Mouse (Mus musculus): ENCODE data around the gene Il15ra. TPM values are rescaled to one million over a fixed set of nuclear protein-coding genes. Genes with fewer than 3 reads are reported as not detected.
A peak's percentile ranks its signal among the peaks of the same experiment; 100 is the strongest.

Gene Il15ra
- total RNA-seq (2017) = 16.9 to 24.0 TPM (median 22.9 TPM) in 3 replicates

DNA sequence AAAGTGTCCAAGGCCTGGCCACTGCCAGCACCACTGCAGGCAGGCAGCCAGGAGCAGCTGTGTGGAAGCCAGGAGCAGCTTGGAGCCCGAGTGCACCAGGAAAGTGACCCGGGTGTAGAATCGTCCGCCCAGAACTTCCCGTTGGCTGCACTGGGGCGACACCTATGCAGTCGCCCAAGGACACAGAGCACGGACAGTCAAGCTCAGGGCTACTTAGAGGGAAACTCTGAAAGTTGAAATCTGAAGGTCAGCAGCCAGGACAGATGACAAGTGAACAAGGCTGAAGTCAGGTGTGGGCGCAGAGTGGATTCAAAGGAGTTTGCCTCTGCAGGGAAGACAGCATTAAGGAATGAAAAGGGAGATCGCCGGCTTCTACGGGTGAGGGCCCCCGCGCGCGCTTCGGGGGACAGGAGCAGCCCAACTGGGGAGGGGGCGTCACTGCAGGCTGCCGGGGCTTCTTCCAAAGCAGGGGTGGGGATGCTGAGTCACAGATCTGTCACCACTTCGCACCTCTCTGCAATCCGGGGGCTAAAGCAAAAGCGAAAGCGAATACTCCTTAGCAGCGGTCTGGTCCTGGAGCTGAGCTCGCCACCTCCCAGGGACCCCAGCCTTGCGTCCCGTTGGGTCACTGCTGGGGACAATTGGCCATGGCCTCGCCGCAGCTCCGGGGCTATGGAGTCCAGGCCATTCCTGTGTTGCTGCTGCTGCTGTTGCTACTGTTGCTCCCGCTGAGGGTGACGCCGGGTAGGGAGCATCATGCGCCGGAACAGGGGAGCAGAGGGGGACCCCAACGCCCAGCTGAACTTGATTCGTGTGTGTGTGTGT, at the start of gene Il15ra:
TSS of gene Il15ra (plus strand) at position 90 of the 825 bp plus-strand sequence.
- ATAC-seq (replicated peaks; ENCODE audit: insufficient number of reproducible peaks, low FRiP score, low TSS enrichment, poor library complexity, severe bottlenecking) = peak; percentile 59

DNA sequence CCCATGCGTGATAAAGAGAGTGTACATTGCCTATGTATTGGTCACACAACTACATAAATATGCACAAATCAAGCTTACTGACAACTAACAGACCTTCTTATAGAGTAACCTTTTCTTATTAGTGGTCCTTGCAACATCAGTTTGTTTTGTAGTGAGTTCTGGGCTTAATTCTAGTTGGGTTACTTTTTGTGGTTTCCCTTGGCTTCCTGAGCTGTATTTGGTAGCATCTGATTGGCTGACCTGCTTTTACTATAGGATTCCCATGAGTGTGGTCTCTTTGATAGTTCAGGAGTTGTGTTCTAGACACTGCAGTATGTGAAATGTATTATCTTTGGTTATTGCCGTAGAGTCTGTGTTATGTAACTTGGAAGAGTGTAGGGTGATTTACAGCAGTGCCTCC, 47.5 kb upstream of the Il15ra start:
- ATAC-seq (replicated peaks; ENCODE audit: insufficient number of reproducible peaks, low FRiP score, low TSS enrichment, poor library complexity, severe bottlenecking) = no peak

DNA sequence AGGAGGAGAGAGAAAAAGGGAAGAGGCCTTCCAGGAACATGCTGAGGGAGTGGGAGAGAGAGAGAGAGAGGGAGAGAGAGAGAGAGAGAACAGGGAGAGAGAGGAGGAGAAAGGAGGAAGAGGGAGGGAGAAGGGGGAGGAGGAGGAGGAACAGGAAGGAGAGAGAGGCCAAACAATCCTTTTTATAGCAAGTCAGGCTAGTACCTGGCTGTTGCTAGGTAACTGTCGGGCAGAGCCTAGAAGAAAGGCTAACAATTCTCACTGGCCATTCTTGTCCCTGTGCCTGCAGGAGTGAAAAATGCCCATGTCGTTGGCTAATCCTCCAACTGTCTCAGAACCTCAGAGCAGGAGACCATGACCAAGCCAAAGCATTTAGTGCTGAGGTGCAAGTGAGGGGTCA, 45.8 kb upstream of the Il15ra start:
- no peak for ATAC-seq (replicated peaks; ENCODE audit: insufficient number of reproducible peaks, low FRiP score, low TSS enrichment, poor library complexity, severe bottlenecking)

DNA sequence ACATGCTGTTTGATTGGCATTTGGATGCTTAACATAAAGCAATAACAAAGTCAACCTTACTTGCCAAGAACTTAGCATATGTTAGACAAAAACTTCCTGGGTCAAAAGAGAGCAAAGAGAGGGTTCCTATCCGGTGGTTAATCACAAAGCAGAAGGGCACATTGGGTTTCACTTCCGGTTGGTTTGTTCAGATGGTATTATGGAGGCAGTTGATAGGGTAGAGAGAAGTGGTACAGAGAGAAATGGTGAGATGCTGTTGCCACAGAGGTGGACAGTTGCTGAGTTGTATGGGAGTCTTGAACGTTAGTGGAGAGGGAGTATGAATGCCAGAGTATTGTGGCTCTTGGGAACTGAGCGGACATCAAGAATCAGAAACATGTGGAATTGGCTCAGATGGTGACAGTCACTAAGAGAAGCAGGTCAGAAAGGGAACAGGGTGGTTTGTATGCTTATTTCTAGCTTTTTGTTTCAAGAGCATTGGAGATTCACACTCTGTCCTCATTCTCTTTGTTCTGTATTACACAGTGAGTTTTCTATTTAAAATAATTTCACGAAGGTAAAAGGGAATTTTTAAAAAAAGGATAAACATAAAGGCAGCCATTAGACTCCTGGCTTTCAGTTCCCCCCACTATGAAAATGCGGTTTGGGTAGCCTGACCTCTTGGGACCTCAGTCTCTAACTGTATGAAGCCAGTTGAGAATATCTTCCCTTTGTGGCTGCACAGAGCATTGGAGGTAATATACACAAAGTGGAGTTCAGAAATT, 42.8 kb upstream of the Il15ra start:
- peak; percentile 46; the same call in 1 of the 2 replicates for ATAC-seq (replicated peaks; ENCODE audit: insufficient number of reproducible peaks, low FRiP score, low TSS enrichment, poor library complexity, severe bottlenecking)

DNA sequence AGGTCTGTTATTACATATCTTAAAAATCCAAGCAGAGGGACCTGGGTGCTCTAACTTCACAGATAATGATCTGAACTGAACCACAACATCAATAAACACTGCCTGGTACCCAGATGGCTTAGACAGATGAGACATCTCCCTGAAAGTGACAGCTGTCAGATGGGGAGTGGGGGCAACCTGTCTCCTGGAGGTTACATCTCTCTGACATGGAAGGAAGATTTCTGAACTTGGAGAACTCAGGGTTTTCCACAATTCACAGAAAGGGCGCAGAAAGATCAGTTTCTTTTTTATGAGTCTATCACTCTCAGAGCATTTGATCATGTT, 42.2 kb upstream of the Il15ra start:
- no peak for ATAC-seq (replicated peaks; ENCODE audit: insufficient number of reproducible peaks, low FRiP score, low TSS enrichment, poor library complexity, severe bottlenecking)

DNA sequence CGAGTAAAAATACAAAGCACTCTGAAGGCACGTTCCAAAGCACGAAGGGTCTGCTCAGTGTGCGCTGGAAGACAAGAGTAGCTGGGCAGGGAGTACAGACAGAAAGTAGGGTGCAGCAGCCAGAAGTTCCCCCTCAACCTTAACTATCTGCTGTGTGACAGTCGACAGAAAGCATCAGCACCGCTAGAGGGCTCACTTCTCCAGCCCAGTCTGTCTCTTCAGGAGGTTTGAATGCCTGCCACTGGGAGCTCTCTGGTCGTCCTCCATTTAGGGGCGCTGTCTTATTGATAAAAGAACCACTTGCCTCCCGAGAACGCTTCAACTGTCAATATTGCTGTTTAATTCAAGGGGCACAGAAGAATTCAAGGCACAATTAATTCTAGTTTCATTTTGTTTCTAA, 41.1 kb upstream of the Il15ra start:
- peak; percentile 92 for ATAC-seq (replicated peaks; ENCODE audit: insufficient number of reproducible peaks, low FRiP score, low TSS enrichment, poor library complexity, severe bottlenecking)

DNA sequence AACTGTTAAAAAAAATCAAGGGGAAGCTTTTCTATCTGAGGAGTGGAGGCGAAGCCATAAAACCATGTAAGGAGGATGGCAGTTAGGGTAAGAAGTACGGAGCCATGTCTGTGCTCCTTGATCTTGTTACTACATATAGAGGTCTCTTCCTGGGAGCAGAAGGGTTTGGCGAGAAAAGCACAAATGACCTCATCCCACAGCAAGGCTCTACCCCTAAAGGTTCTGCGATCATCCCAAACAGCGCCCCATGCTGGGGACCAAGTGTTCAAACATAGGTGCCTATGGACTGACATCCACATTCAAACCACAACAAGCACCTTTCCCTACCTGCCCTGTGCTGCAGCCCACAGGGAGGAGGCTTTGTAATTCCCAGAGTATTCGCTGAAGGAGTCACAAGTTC, 40.7 kb upstream of the Il15ra start:
- ATAC-seq (replicated peaks; ENCODE audit: insufficient number of reproducible peaks, low FRiP score, low TSS enrichment, poor library complexity, severe bottlenecking) = no peak

DNA sequence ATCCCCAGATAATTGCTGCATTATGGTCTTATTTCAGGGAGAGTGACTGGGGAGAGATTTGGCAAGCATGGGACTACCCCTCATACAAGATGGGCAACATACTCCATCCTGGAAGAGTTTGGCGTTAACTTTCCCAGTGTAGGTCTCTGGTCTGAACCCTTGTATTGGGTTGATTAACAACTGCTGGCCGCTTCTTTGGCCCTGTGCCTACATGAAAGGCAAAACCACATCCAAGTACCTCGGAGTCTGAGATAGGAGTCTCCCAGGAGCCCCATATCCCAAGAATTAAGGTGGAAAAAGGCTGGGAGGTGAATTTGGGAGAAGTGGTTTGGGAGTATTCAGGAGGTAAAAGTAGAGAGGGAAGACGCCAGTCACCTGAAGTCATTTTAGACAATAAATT, 40.3 kb upstream of the Il15ra start:
- no peak for ATAC-seq (replicated peaks; ENCODE audit: insufficient number of reproducible peaks, low FRiP score, low TSS enrichment, poor library complexity, severe bottlenecking)

DNA sequence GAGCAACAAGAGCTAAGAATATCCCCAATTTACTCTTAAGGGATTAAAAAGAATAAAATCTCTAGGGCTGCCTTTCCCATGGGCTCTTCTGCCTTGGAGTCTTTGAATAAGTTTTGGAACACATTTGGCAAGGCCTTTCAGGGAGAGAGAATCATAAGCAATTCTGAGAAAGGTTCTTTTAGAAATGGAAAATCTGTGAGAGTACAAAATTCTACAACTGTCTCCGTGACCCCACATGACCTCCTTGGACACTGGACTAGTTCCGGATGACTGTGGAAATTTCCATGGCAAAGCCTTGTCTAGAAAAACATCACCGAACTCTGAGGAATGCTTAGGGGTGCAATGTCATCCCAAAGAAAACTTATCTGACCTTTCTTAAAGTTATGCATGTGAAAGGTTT, 39.8 kb upstream of the Il15ra start:
- ATAC-seq (replicated peaks; ENCODE audit: insufficient number of reproducible peaks, low FRiP score, low TSS enrichment, poor library complexity, severe bottlenecking) = no peak

DNA sequence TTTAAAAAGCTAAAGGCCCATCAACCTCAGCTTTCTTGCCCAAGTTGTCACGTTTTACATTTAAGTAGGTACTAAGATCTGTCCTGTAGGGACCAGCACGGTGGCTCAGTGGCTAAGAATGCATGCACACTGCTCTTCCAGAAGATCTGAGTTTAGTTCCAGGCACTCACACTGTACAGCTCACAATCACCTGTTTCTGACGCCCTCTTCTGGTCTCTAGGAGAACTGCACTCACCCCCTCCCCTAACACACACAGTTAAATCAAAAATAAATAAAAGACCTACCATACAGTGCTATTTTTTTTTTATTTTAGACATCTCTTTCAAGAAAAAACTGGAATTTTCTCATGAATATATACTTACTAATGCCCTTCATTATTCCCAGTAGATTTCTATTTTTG, 32.9 kb upstream of the Il15ra start:
- ATAC-seq (replicated peaks; ENCODE audit: insufficient number of reproducible peaks, low FRiP score, low TSS enrichment, poor library complexity, severe bottlenecking) = no peak

DNA sequence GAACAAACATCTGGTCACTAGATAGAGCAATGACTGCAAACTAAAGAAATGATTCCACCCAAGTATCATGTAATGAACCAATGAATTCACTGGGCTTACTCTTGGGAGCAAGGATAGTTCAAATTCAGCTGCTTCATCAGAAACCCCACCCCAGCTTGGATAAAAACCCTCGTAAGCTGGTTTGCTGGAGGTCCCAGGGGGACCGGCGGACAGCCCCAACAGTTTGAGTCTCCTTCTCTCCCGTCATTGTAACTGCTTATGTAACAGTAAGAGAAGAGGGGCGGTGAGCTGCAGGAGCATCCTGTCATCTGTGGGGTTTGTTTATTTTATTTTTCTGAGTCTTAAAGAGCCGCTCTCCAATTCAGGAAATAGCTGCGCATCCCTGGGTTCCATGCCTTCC, 25.5 kb upstream of the Il15ra start:
- no peak for ATAC-seq (replicated peaks; ENCODE audit: insufficient number of reproducible peaks, low FRiP score, low TSS enrichment, poor library complexity, severe bottlenecking)

DNA sequence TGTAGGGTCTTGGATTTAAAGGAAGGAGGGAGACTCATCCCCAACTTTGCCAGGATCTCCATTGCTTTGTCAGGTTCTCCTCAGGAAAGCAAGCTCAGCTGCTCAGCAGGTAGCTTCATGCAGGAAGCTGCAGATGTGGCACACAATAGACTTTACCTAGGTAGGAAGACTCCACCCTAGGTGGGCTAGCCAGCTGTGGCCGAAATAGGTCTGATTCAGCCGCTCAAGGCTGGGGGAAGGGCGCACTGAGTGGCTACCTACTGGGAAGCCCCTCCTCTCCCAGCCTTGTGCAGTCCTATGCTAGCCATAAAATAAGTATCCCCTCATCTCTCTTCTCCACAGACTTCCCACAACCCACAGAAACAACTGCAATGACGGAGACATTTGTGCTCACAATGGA, 22.4 kb upstream of the Il15ra start:
- ATAC-seq (replicated peaks; ENCODE audit: insufficient number of reproducible peaks, low FRiP score, low TSS enrichment, poor library complexity, severe bottlenecking) = no peak

DNA sequence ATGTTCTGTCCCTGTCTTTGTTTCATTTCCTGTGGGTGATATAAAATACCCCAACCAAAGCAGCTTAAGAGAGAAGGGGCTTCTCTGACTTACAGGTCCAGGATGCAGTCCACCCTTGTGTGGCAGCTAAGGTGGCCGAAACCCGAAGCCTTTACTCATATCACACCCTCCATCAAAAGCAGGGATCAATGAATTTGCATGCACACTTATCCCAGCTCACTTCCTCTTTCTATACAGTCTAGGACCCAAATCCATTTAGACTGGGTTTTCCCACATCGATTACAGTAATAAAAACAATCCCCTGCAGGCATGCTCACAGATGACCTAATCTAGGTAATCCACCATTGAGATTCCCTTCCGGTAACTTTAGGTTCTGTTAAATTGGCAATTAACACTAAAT, 18.6 kb upstream of the Il15ra start:
- no peak for ATAC-seq (replicated peaks; ENCODE audit: insufficient number of reproducible peaks, low FRiP score, low TSS enrichment, poor library complexity, severe bottlenecking)

DNA sequence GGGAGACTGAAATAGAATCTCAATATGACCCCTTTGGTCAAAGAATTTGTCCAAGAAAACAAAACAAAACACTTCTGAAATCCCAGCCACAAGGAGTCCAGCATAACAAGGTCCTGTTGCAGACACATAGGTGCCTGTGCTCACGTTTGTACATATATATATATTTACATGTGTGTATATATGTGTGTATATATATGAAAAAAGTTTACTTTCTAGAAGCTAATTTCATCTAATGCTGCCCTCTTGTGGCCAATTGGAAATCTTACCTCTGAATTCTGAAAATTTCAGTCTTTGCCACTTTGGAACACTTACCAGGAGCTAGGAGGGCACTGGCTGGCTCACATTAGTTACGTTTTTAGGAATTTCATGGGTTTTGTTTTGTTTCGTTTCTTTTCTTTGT, 17.7 kb upstream of the Il15ra start:
- ATAC-seq (replicated peaks; ENCODE audit: insufficient number of reproducible peaks, low FRiP score, low TSS enrichment, poor library complexity, severe bottlenecking) = no peak

DNA sequence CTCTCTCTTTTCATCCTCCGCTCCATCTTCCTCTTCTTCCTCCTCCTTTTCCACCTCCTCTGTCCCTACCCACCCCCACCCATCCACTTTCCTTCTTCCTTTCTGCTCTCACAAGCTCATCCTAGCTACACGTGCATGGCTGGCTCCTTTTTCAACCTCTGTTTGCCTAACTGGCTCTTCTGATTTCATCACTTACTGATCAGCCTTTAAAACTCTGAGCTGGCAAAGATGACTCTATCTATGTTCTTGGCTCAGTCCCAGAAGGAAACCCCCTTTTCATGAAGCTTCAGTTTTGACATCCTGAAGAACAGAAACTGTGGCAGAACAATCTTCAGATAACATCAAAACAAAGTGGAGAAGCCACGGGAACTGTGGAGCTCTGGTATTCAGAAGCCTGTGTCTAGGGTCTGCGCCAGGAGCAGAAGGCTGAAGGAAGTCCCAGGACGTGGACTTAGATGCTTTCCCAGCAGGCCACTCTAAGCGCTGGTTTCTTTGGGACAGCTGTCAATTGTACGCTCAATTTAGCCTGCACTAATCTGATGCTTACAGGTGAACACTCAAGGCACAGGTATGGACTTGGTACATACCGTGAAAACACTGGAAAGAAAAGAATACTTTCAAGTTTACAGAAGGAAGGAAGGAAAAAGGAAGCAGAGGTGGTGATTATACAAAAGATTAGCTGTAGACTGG, 14.7 kb upstream of the Il15ra start:
- ATAC-seq (replicated peaks; ENCODE audit: insufficient number of reproducible peaks, low FRiP score, low TSS enrichment, poor library complexity, severe bottlenecking) = no peak

DNA sequence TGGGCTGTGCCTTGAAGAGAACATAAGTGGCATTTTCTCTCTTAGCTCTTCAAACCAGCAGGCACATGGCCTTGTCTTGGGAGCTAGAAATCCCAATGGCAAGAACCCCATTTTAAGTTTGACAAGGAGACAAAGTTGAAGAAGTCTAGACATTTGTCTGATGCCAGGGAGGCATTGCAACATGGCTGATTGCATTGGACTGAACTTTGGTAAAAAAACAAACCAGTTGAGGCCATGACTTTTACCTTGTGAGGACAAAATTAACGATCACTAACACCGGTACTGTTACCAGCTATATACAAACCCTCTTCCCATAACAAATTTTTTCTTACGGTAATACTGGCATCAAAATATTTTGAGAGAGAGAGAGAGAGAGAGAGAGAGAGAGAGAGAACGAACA, 11.7 kb upstream of the Il15ra start:
- ATAC-seq (replicated peaks; ENCODE audit: insufficient number of reproducible peaks, low FRiP score, low TSS enrichment, poor library complexity, severe bottlenecking) = no peak

DNA sequence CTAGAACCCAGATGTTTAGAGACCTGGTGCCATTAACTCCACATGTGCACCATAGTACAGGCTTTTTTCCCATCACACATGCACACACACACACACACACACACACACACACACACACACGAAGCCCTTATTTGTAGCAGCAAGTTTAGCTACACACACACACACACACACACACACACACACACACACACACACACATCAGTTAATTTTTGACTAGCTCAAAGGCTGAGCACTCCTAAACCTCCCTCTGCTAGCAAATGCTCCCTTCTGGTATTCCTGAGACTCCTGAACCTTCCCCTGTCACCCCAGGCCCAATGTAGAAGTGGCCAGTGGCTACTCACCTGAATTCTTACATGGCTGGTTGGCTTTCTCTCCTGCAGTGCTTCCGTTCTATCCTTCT, 11.0 kb upstream of the Il15ra start:
- no peak for ATAC-seq (replicated peaks; ENCODE audit: insufficient number of reproducible peaks, low FRiP score, low TSS enrichment, poor library complexity, severe bottlenecking)

DNA sequence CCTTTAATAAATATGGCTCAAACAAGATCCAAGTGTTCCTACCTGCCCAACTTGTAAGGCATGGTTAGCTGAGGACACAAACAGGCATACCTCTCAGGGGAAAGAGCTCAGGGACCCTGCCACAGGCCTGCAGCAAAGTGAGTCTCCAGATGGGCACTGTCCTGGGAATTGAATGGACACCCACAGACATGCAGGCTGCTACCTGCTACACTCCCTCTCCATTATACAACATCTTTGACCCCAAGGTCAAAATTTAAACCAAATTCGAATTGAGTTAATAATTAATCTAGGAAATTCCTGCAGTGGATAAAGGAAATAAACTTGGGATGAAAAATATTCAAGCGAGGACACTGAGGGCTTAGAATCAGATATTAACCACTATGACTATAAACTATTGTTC, 9.2 kb upstream of the Il15ra start:
- no peak for ATAC-seq (replicated peaks; ENCODE audit: insufficient number of reproducible peaks, low FRiP score, low TSS enrichment, poor library complexity, severe bottlenecking)

DNA sequence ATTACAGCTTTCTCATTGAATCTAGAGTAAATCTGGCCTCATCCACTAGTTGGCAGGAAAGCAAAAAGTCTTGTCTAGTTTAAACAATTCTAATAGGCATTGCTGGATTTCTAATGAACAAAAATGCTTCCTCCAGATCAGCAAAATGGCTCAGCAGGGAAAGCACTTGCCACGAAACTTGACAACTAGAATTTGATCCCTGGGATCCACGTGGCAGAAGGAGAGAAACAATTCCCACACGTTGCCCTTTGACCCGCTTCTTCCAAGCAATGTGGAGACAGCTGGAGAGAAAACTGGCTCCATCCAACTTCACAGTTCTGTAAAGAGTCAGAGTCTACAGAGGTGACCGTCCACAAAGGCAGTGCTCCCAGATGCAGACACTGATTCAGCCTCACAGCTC, 6.1 kb upstream of the Il15ra start:
- no peak for ATAC-seq (replicated peaks; ENCODE audit: insufficient number of reproducible peaks, low FRiP score, low TSS enrichment, poor library complexity, severe bottlenecking)

DNA sequence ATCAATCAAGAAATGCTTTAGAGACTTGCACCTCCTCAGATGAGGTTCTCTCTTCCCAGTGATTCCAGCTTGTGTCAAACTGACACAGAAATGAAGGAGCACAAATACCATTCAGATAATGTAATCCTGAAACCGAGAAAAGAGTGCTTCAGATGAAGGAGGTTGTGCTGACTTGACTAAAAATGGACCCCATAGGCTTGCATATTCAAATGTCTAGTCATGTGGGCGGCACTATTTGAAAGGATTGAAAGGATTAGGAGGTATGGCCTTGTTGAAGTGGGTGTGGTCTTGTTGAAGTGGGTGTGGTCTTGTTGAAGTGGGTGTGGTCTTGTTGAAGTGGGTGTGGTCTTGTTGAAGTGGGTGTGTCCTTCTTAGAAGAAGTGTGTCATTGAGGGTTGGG, 5.2 kb upstream of the Il15ra start:
- no peak for ATAC-seq (replicated peaks; ENCODE audit: insufficient number of reproducible peaks, low FRiP score, low TSS enrichment, poor library complexity, severe bottlenecking)
